Mouse (Mus musculus) heart, embryonic 11.5 days (tissue): ENCODE results near the gene Mknk2. TPM values are rescaled to one million over a fixed set of nuclear protein-coding genes. Genes with fewer than 3 reads are reported as not detected.

ENCODE experiments used
- ATAC-seq: fragments of 200-750 bp; cut with Nextera tagmentation; replicated peaks from 2 replicates; pipeline ENCODE4 v1.8.0; 2017; ENCODE audit warnings: moderate library complexity; ENCODE audit not compliant: insufficient number of reproducible peaks, low FRiP score, low TSS enrichment
- H3K27ac ChIP-seq: fragments of 300-500 bp; sonication (generic); 2 replicates; pipeline ENCODE4 v1.5.1; 2014; ENCODE audit warnings: mild to moderate bottlenecking, low read depth, low read length
- H3K27me3 ChIP-seq: fragments of 300-500 bp; sonication (generic); 2 replicates; pipeline ENCODE4 v1.6.1; 2014; ENCODE audit warnings: mild to moderate bottlenecking, low read length, mixed read lengths; ENCODE audit not compliant: control insufficient read depth, insufficient read depth
- H3K36me3 ChIP-seq: fragments of 300-500 bp; sonication (generic); 2 replicates; pipeline ENCODE4 v1.6.1; 2014; ENCODE audit warnings: mild to moderate bottlenecking, low read length, moderate library complexity, mixed read lengths; ENCODE audit not compliant: control insufficient read depth, insufficient read depth
- H3K4me1 ChIP-seq: fragments of 300-500 bp; sonication (generic); 2 replicates; pipeline ENCODE4 v1.6.1; 2014; ENCODE audit warnings: low read length; ENCODE audit not compliant: control insufficient read depth, insufficient read depth
- H3K4me2 ChIP-seq: fragments of 300-500 bp; sonication (generic); 2 replicates; pipeline ENCODE4 v1.6.1; 2014; ENCODE audit warnings: mild to moderate bottlenecking, moderate library complexity
- H3K4me3 ChIP-seq: fragments of 300-500 bp; sonication (generic); 2 replicates; pipeline ENCODE4 v1.5.1; 2014; ENCODE audit warnings: low read depth, low read length
- H3K9ac ChIP-seq: fragments of 300-500 bp; sonication (generic); 2 replicates; pipeline ENCODE4 v1.6.1; 2014; ENCODE audit warnings: mild to moderate bottlenecking, low read depth, low read length, moderate library complexity
- H3K9me3 ChIP-seq: fragments of 300-500 bp; sonication (generic); replicated peaks from 2 replicates; pipeline ENCODE4 v1.6.1; 2016; ENCODE audit warnings: low read length; ENCODE audit not compliant: control insufficient read depth
- WGBS: fragments of 180-500 bp; shearing (Covaris S2); extraction: QIAGEN DNeasy Blood & Tissue Kit; methylation state at CpG from one replicate; pipeline ENCODE4 v1.1.7; 2014; ENCODE audit not compliant: insufficient replicate concordance; 5-methylcytosine and 5-hydroxymethylcytosine counted together
- polyA plus RNA-seq: library from polyadenylated mRNA; unstranded; fragments of >200 nt; fragmentation: Nextera tagmentation; extraction: Ambion mirVana; gene quantifications from 2 replicates; pipeline ENCODE4 v1.2.1, GENCODE M21; 2014

Gene Mknk2
- polyA plus RNA-seq, 1 experiment from 2014 or later, result 62.1 TPM

GRCm38 (mm10) chr10:80618181-80618580 is 59.7 kb downstream of the Mknk2 start:
- Histone ChIP-seq H3K9me3 (no peaks in the 10 kb centered on the region), H3K4me3 (no peak overlapping the region), H3K27ac (no peak overlapping the region), H3K4me2 (no peak overlapping the region), H3K27me3 (no peaks in the 10 kb centered on the region), H3K36me3 (peaks cover 11% of the 10 kb centered on the region), H3K9ac (no peak overlapping the region), H3K4me1 (peaks cover 4% of the 10 kb centered on the region)
- ATAC-seq, result no peak
- 49% methylated on average over 9 of the region's 9 CpGs for WGBS

Other genes with a start within 250 kb of the Mknk2 start
- 66.1 and 69.8 TPM in 2 replicates for gene Tcf3, start 244.5 kb downstream of the Mknk2 start, polyA plus RNA-seq
- 0.04 TPM in 1 of 2 replicates, not detected in the other for gene Onecut3, start 183.3 kb downstream of the Mknk2 start, polyA plus RNA-seq
- gene Atp8b3, start 139.0 kb downstream of the Mknk2 start, polyA plus RNA-seq, result 0.09 TPM in 1 of 2 replicates, not detected in the other
- gene Rexo1, start 116.6 kb downstream of the Mknk2 start, polyA plus RNA-seq, result 18.0 and 18.1 TPM in 2 replicates
- 4.9 and 5.5 TPM in 2 replicates for gene Klf16, start 100.8 kb downstream of the Mknk2 start, polyA plus RNA-seq
- gene Abhd17a, start 87.8 kb downstream of the Mknk2 start, polyA plus RNA-seq, result 94.3 and 100 TPM in 2 replicates
- gene Scamp4, start 75.2 kb downstream of the Mknk2 start, polyA plus RNA-seq, result 76.9 and 78.1 TPM in 2 replicates
- gene Adat3, start 75.2 kb downstream of the Mknk2 start, polyA plus RNA-seq, result 6.2 and 6.6 TPM in 2 replicates
- gene Gm49322, start 72.1 kb downstream of the Mknk2 start, polyA plus RNA-seq, result 0.83 and 0.84 TPM in 2 replicates
- 64.6 and 67.6 TPM in 2 replicates for gene Csnk1g2, start 55.3 kb downstream of the Mknk2 start, polyA plus RNA-seq
- gene Btbd2, start 21.0 kb downstream of the Mknk2 start, polyA plus RNA-seq, result 37.6 and 47.0 TPM in 2 replicates
- 38.9 and 39.0 TPM in 2 replicates for gene Mob3a, start 23.9 kb upstream of the Mknk2 start, polyA plus RNA-seq
- 8.2 and 8.5 TPM in 2 replicates for gene Izumo4, start 24.1 kb upstream of the Mknk2 start, polyA plus RNA-seq
- gene Ap3d1, start 64.2 kb upstream of the Mknk2 start, polyA plus RNA-seq, result 51.5 and 59.3 TPM in 2 replicates
- gene Dot1l, start 77.1 kb upstream of the Mknk2 start, polyA plus RNA-seq, result 23.1 and 27.3 TPM in 2 replicates
- gene Sf3a2, start 120.1 kb upstream of the Mknk2 start, polyA plus RNA-seq, result 68.6 and 68.7 TPM in 2 replicates
- 89.0 and 97.7 TPM in 2 replicates for gene Plekhj1, start 120.5 kb upstream of the Mknk2 start, polyA plus RNA-seq
- gene Amh, start 127.1 kb upstream of the Mknk2 start, polyA plus RNA-seq, result 0.11 TPM in 1 of 2 replicates, not detected in the other
- 8.0 and 10.0 TPM in 2 replicates for gene Jsrp1, start 135.4 kb upstream of the Mknk2 start, polyA plus RNA-seq
- gene Oaz1, start 148.5 kb upstream of the Mknk2 start, polyA plus RNA-seq, result 1,894 and 1,935 TPM in 2 replicates
- 0.14 TPM in 1 of 2 replicates, not detected in the other for gene Lingo3, start 165.9 kb upstream of the Mknk2 start, polyA plus RNA-seq
- 201 and 218 TPM in 2 replicates for gene Lsm7, start 177.1 kb upstream of the Mknk2 start, polyA plus RNA-seq
- 22.9 and 26.3 TPM in 2 replicates for gene Sppl2b, start 177.2 kb upstream of the Mknk2 start, polyA plus RNA-seq
- gene Tmprss9, start 193.7 kb upstream of the Mknk2 start, polyA plus RNA-seq, result not detected in 2 replicates
- gene Timm13, start 222.9 kb upstream of the Mknk2 start, polyA plus RNA-seq, result 300 and 340 TPM in 2 replicates
- gene Lmnb2, start 240.1 kb upstream of the Mknk2 start, polyA plus RNA-seq, result 7.9 and 11.6 TPM in 2 replicates